Mouse (Mus musculus): ENCODE measurements around the gene Pax7. TPM values are rescaled to one million over a fixed set of nuclear protein-coding genes. Genes with fewer than 3 reads are reported as not detected.

Pax7 gene
- polyA plus RNA-seq, 1 experiment = 0.37 TPM

- Histone ChIP-seq H3K27me3 (ENCODE audit: control insufficient read depth, insufficient read depth, insufficient read length) (no peaks in the 10 kb centered on the region), H3ac (ENCODE audit: control insufficient read depth, insufficient read length) (no peak overlapping the region), H3K4me2 (ENCODE audit: low read depth) (no peak overlapping the region), H3K4me3 (no peak overlapping the region), H3K79me2 (ENCODE audit: control insufficient read depth, insufficient read depth) (no peaks in the 10 kb centered on the region), H3K36me3 (ENCODE audit: control insufficient read depth, insufficient read depth) (no peaks in the 10 kb centered on the region)
- no peak for TF ChIP-seq SRF (IDR thresholded peaks at IDR 0.05; ENCODE audit: control insufficient read depth, insufficient read length, low read depth)
- no peak for TF ChIP-seq REST (IDR thresholded peaks at IDR 0.05; ENCODE audit: insufficient read depth, insufficient read length)
- no peak for TF ChIP-seq MYOD1 (IDR thresholded peaks at IDR 0.05; ENCODE audit: control insufficient read depth in 1 of 3, insufficient read length in 2 of 3, low read depth in 2 of 3)
- TF ChIP-seq E2F4 (IDR thresholded peaks at IDR 0.05; ENCODE audit: insufficient read depth) = no peak
- TF ChIP-seq POLR2AphosphoS2 (IDR thresholded peaks at IDR 0.05; ENCODE audit: insufficient read length, low read depth) = no peak
- no peak for TF ChIP-seq TCF3 (IDR thresholded peaks at IDR 0.05; ENCODE audit: insufficient read length, low read depth)
- TF ChIP-seq TCF12 (IDR thresholded peaks at IDR 0.05; ENCODE audit: insufficient read depth, poor library complexity, severe bottlenecking) = no peak
- TF ChIP-seq MYOG (IDR thresholded peaks at IDR 0.05; ENCODE audit: control insufficient read depth in 1 of 3, insufficient read depth in 1 of 3, insufficient read length in 2 of 3, low read depth in 2 of 3) = no peak
- TF ChIP-seq CEBPB (IDR thresholded peaks at IDR 0.05; ENCODE audit: insufficient read depth, poor library complexity, severe bottlenecking) = no peak
- TF ChIP-seq MAX (IDR thresholded peaks at IDR 0.05; ENCODE audit: low read depth) = no peak
- TF ChIP-seq USF1 (IDR thresholded peaks at IDR 0.05; ENCODE audit: low read depth) = no peak
- no peak for TF ChIP-seq POLR2A (IDR thresholded peaks at IDR 0.05; ENCODE audit: insufficient read length, low read depth)
Measured at GRCm38 (mm10) chr4:139744765-139745395, 88.4 kb downstream of the Pax7 start.

DNA sequence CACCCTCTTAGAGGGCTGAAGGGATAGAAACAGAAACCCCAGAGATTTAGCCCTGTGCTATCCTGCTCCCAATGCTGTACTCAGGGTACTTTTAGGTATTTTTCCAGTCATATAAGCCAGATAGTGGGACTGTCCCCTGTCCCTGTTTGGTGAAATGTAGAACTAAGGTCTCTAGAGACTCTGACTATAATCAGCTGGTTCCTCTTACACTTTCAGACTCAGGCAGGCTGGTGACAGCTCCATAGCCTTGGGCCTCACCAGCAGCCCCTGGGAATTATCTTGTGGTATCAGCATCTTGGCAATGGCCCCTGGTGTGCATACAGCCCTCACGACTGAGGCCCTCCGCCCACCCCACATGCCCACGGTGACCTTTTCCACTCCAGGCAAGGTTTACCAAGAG is 89.7 kb downstream of the Pax7 start:
- Histone ChIP-seq H3K4me2 (ENCODE audit: low read depth) (no peak overlapping the region), H3K36me3 (ENCODE audit: control insufficient read depth, insufficient read depth) (no peaks in the 10 kb centered on the region), H3ac (ENCODE audit: control insufficient read depth, insufficient read length) (no peak overlapping the region), H3K27me3 (ENCODE audit: control insufficient read depth, insufficient read depth, insufficient read length) (no peaks in the 10 kb centered on the region), H3K79me2 (ENCODE audit: control insufficient read depth, insufficient read depth) (no peaks in the 10 kb centered on the region), H3K4me3 (no peak overlapping the region)
- no peak for TF ChIP-seq MAX (IDR thresholded peaks at IDR 0.05; ENCODE audit: low read depth)
- no peak for TF ChIP-seq USF1 (IDR thresholded peaks at IDR 0.05; ENCODE audit: low read depth)
- no peak for TF ChIP-seq MYOD1 (IDR thresholded peaks at IDR 0.05; ENCODE audit: control insufficient read depth in 1 of 3, insufficient read length in 2 of 3, low read depth in 2 of 3)
- TF ChIP-seq TCF12 (IDR thresholded peaks at IDR 0.05; ENCODE audit: insufficient read depth, poor library complexity, severe bottlenecking) = no peak
- no peak for TF ChIP-seq E2F4 (IDR thresholded peaks at IDR 0.05; ENCODE audit: insufficient read depth)
- no peak for TF ChIP-seq MYOG (IDR thresholded peaks at IDR 0.05; ENCODE audit: control insufficient read depth in 1 of 3, insufficient read depth in 1 of 3, insufficient read length in 2 of 3, low read depth in 2 of 3)
- TF ChIP-seq SRF (IDR thresholded peaks at IDR 0.05; ENCODE audit: control insufficient read depth, insufficient read length, low read depth) = no peak
- no peak for TF ChIP-seq CEBPB (IDR thresholded peaks at IDR 0.05; ENCODE audit: insufficient read depth, poor library complexity, severe bottlenecking)
- TF ChIP-seq TCF3 (IDR thresholded peaks at IDR 0.05; ENCODE audit: insufficient read length, low read depth) = no peak
- TF ChIP-seq POLR2AphosphoS2 (IDR thresholded peaks at IDR 0.05; ENCODE audit: insufficient read length, low read depth) = no peak
- no peak for TF ChIP-seq POLR2A (IDR thresholded peaks at IDR 0.05; ENCODE audit: insufficient read length, low read depth)
- TF ChIP-seq REST (IDR thresholded peaks at IDR 0.05; ENCODE audit: insufficient read depth, insufficient read length) = no peak

GRCm38 (mm10) chr4:139737035-139737434 is 96.3 kb downstream of the Pax7 start:
- no peaks in the 10 kb centered on the region for H3K27me3 ChIP-seq (ENCODE audit: control insufficient read depth, insufficient read depth, insufficient read length)
- H3ac ChIP-seq (ENCODE audit: control insufficient read depth, insufficient read length) = no peak overlapping the region
- no peaks in the 10 kb centered on the region for H3K36me3 ChIP-seq (ENCODE audit: control insufficient read depth, insufficient read depth)

GRCm38 (mm10) chr4:139727101-139727500 is 106.2 kb downstream of the Pax7 start:
- no peak for TF ChIP-seq MAX (IDR thresholded peaks at IDR 0.05; ENCODE audit: low read depth)
- TF ChIP-seq MYOG (IDR thresholded peaks at IDR 0.05; ENCODE audit: control insufficient read depth in 1 of 3, insufficient read depth in 1 of 3, insufficient read length in 2 of 3, low read depth in 2 of 3) = no peak
- TF ChIP-seq TCF3 (IDR thresholded peaks at IDR 0.05; ENCODE audit: insufficient read length, low read depth) = no peak
- TF ChIP-seq MYOD1 (IDR thresholded peaks at IDR 0.05; ENCODE audit: control insufficient read depth in 1 of 3, insufficient read length in 2 of 3, low read depth in 2 of 3) = no peak
- no peak for TF ChIP-seq POLR2A (IDR thresholded peaks at IDR 0.05; ENCODE audit: insufficient read length, low read depth)
- TF ChIP-seq TCF12 (IDR thresholded peaks at IDR 0.05; ENCODE audit: insufficient read depth, poor library complexity, severe bottlenecking) = no peak
- TF ChIP-seq SRF (IDR thresholded peaks at IDR 0.05; ENCODE audit: control insufficient read depth, insufficient read length, low read depth) = no peak
- no peak for TF ChIP-seq POLR2AphosphoS2 (IDR thresholded peaks at IDR 0.05; ENCODE audit: insufficient read length, low read depth)
- no peak for TF ChIP-seq CEBPB (IDR thresholded peaks at IDR 0.05; ENCODE audit: insufficient read depth, poor library complexity, severe bottlenecking)
- no peaks in the 10 kb centered on the region for H3K27me3 ChIP-seq (ENCODE audit: control insufficient read depth, insufficient read depth, insufficient read length)
- H3K4me3 ChIP-seq = no peak overlapping the region
- H3K36me3 ChIP-seq (ENCODE audit: control insufficient read depth, insufficient read depth) = no peaks in the 10 kb centered on the region
- H3K79me2 ChIP-seq (ENCODE audit: control insufficient read depth, insufficient read depth) = no peaks in the 10 kb centered on the region
- no peak overlapping the region for H3K4me2 ChIP-seq (ENCODE audit: low read depth)
- H3ac ChIP-seq (ENCODE audit: control insufficient read depth, insufficient read length) = no peak overlapping the region

More at GRCm38 (mm10) chr4:139737035-139737434, 96.3 kb downstream of the Pax7 start:
- H3K4me2 ChIP-seq (ENCODE audit: low read depth) = no peak overlapping the region
- TF ChIP-seq TCF12 (IDR thresholded peaks at IDR 0.05; ENCODE audit: insufficient read depth, poor library complexity, severe bottlenecking) = no peak
- no peak for TF ChIP-seq CEBPB (IDR thresholded peaks at IDR 0.05; ENCODE audit: insufficient read depth, poor library complexity, severe bottlenecking)
- no peak for TF ChIP-seq MYOD1 (IDR thresholded peaks at IDR 0.05; ENCODE audit: control insufficient read depth in 1 of 3, insufficient read length in 2 of 3, low read depth in 2 of 3)
- no peak for TF ChIP-seq POLR2A (IDR thresholded peaks at IDR 0.05; ENCODE audit: insufficient read length, low read depth)
- no peak for TF ChIP-seq MAX (IDR thresholded peaks at IDR 0.05; ENCODE audit: low read depth)
- TF ChIP-seq E2F4 (IDR thresholded peaks at IDR 0.05; ENCODE audit: insufficient read depth) = no peak
- no peak for TF ChIP-seq TCF3 (IDR thresholded peaks at IDR 0.05; ENCODE audit: insufficient read length, low read depth)
- no peak overlapping the region for H3K4me3 ChIP-seq
- H3K79me2 ChIP-seq (ENCODE audit: control insufficient read depth, insufficient read depth) = no peaks in the 10 kb centered on the region

Measured in myocyte (in vitro differentiated cells).